Mouse (Mus musculus) liver, embryonic 16.5 days (tissue): ENCODE results near the gene 6030408B16Rik. TPM values are rescaled to one million over a fixed set of nuclear protein-coding genes. Genes with fewer than 3 reads are reported as not detected.

Experiments
- ATAC-seq: fragments of 200-750 bp; cut with Nextera tagmentation; 2 replicates; pipeline ENCODE4 v1.8.0; 2017; ENCODE audit warnings: low read depth, mild to moderate bottlenecking, moderate number of reproducible peaks, moderate library complexity
- H3K27ac ChIP-seq: fragments of 300-500 bp; sonication (generic); 2 replicates; pipeline ENCODE4 v1.5.1; 2014; ENCODE audit warnings: mild to moderate bottlenecking, low read length
- H3K27me3 ChIP-seq: fragments of 300-500 bp; sonication (generic); 2 replicates; pipeline ENCODE4 v1.6.1; 2014; ENCODE audit warnings: low read depth, low read length, mixed read lengths; ENCODE audit not compliant: control insufficient read depth, insufficient read depth
- H3K36me3 ChIP-seq: fragments of 300-500 bp; sonication (generic); 2 replicates; pipeline ENCODE4 v1.6.1; 2014; ENCODE audit warnings: mild to moderate bottlenecking; ENCODE audit not compliant: control insufficient read depth, insufficient read depth
- H3K4me1 ChIP-seq: fragments of 300-500 bp; sonication (generic); 2 replicates; pipeline ENCODE4 v1.6.1; 2014; ENCODE audit warnings: low read depth, low read length, mixed read lengths; ENCODE audit not compliant: control insufficient read depth
- H3K4me2 ChIP-seq: fragments of 300-500 bp; sonication (generic); 2 replicates; pipeline ENCODE4 v1.6.1; 2014; ENCODE audit warnings: low read depth, low read length, mixed read lengths
- H3K4me3 ChIP-seq: fragments of 300-500 bp; sonication (generic); 2 replicates; pipeline ENCODE4 v1.5.1; 2014; ENCODE audit warnings: low read depth, mild to moderate bottlenecking, low read length
- H3K9ac ChIP-seq: fragments of 300-500 bp; sonication (generic); 2 replicates; pipeline ENCODE4 v1.6.1; 2014; ENCODE audit warnings: low read depth, low read length
- H3K9me3 ChIP-seq: fragments of 300-500 bp; sonication (generic); replicated peaks from 2 replicates; pipeline ENCODE4 v1.6.1; 2016; ENCODE audit warnings: low read length; ENCODE audit not compliant: control insufficient read depth
- WGBS: fragments of 180-500 bp; shearing (Covaris S2); extraction: QIAGEN DNeasy Blood & Tissue Kit; methylation state at CpG from one replicate; pipeline ENCODE4 v1.1.7; 2014; ENCODE audit not compliant: insufficient replicate concordance; 5-methylcytosine and 5-hydroxymethylcytosine counted together
- polyA plus RNA-seq: library from polyadenylated mRNA; unstranded; fragments of >200 nt; fragmentation: Nextera tagmentation; extraction: Ambion mirVana; gene quantifications from 2 replicates; pipeline ENCODE4 v1.2.1, GENCODE M21; 2015

Gene 6030408B16Rik
- polyA plus RNA-seq, 1 experiment from 2014 or later: 0.81 TPM

DNA sequence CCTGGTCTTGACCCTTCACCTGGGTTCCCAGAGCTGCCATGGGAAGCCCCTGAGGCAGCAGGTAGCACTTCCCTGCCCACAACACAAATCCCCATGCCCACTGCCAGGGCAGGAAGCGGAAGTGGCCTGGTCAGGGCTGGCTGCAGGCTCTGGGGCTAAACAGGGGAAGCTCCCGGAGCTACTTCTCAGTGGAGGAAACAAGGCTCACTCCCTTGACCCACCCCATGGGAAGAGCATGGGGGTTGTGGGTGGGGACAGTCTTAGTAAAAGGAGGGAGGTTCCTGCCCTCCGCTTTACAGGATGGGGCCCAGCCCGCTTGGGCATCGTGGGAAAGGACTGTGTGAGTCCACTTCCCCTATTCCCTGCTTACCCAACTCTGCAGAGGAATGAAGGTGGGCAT is 30.5 kb upstream of the 6030408B16Rik start:
- Histone ChIP-seq H3K4me3 (no peak overlapping the region), H3K9ac (no peak overlapping the region), H3K27ac (no peak overlapping the region), H3K4me1 (peaks cover 6% of the 10 kb centered on the region), H3K9me3 (no peaks in the 10 kb centered on the region), H3K36me3 (no peaks in the 10 kb centered on the region), H3K4me2 (no peak overlapping the region), H3K27me3 (peaks cover 16% of the 10 kb centered on the region)
- WGBS: 21% methylated on average over 5 of the region's 5 CpGs
- ATAC-seq: peak; percentile 22; the same call in 1 of the 2 replicates

- no peaks in the 10 kb centered on the region for H3K36me3 ChIP-seq
- peak overlapping the region; percentile 61 for H3K4me2 ChIP-seq
- peaks cover 5% of the 10 kb centered on the region for H3K4me1 ChIP-seq
- peak overlapping the region; percentile 57 for H3K4me3 ChIP-seq
- H3K27me3 ChIP-seq: peaks cover 23% of the 10 kb centered on the region
- 1% methylated on average over 56 of the region's 57 CpGs for WGBS
- no peaks in the 10 kb centered on the region for H3K9me3 ChIP-seq
- H3K27ac ChIP-seq: peak overlapping the region; percentile 29; the same call in 1 of the 2 replicates
- ATAC-seq: peak; percentile 71
- H3K9ac ChIP-seq: peak overlapping the region; percentile 45
These were observed 26.7 kb upstream of the 6030408B16Rik start for GRCm38 (mm10) chr15:101266132-101266963.

GRCm38 (mm10) chr15:101267053-101268032 is 25.7 kb upstream of the 6030408B16Rik start:
- peak overlapping the region; percentile 61 for H3K4me2 ChIP-seq
- peaks cover 5% of the 10 kb centered on the region for H3K4me1 ChIP-seq
- no peak overlapping the region; the same call in 1 of the 2 replicates for H3K9ac ChIP-seq
- WGBS: 2% methylated on average over 25 of the region's 25 CpGs
- H3K27me3 ChIP-seq: peaks cover 23% of the 10 kb centered on the region
- H3K36me3 ChIP-seq: no peaks in the 10 kb centered on the region
- peak overlapping the region; percentile 57 for H3K4me3 ChIP-seq
- no peak for ATAC-seq
- H3K27ac ChIP-seq: no peak overlapping the region
- no peaks in the 10 kb centered on the region for H3K9me3 ChIP-seq

DNA sequence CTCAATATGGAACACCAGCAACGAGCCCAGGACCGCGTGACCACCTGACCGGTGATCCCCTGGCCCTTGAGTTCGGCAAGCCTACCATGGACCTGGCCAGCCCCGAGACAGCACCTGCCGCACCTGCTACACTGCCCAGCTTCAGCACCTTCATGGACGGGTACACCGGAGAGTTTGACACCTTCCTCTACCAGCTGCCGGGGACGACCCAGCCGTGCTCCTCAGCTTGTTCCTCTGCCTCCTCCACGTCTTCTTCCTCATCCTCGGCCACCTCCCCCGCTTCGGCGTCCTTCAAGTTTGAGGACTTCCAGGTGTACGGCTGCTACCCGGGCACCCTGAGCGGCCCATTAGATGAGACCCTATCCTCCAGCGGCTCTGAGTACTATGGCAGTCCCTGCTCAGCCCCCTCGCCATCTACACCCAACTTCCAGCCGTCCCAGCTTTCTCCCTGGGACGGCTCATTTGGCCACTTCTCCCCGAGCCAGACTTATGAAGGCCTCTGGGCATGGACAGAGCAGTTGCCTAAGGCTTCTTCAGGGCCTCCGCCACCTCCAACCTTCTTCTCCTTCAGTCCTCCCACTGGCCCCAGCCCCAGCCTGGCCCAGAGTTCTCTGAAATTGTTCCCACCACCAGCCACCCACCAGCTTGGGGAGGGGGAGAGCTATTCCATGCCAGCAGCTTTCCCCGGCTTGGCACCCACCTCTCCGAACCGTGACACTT is 22.8 kb upstream of the 6030408B16Rik start:
- peaks cover 23% of the 10 kb centered on the region for H3K27me3 ChIP-seq
- no peaks in the 10 kb centered on the region for H3K9me3 ChIP-seq
- H3K9ac ChIP-seq: no peak overlapping the region
- H3K36me3 ChIP-seq: no peaks in the 10 kb centered on the region
- peaks cover 5% of the 10 kb centered on the region for H3K4me1 ChIP-seq
- WGBS: 76% methylated on average over 29 of the region's 29 CpGs
- no peak overlapping the region for H3K4me2 ChIP-seq
- H3K4me3 ChIP-seq: no peak overlapping the region
- H3K27ac ChIP-seq: no peak overlapping the region
- no peak for ATAC-seq

GRCm38 (mm10) chr15:101271107-101271506 is 21.9 kb upstream of the 6030408B16Rik start:
- no peak overlapping the region for H3K4me3 ChIP-seq
- H3K27me3 ChIP-seq: peaks cover 21% of the 10 kb centered on the region

DNA sequence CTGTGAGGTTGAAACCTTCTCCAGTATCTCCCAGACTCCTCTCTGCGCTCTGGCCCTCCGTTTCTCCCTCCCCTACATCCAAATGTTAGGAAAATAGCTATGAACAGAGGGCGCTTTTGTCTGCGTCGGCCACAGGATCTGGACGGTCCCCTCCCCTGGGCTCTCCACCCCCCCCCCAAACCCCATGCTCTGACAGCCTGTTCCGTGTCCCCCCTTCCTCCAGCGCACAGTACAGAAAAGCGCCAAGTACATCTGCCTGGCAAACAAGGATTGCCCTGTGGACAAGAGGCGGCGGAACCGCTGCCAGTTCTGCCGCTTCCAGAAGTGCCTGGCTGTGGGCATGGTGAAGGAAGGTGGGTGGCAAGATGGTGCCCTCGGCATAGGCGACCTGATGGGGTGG is 21.5 kb upstream of the 6030408B16Rik start:
- no peak overlapping the region for H3K9ac ChIP-seq
- no peaks in the 10 kb centered on the region for H3K9me3 ChIP-seq
- H3K4me3 ChIP-seq: no peak overlapping the region
- H3K27ac ChIP-seq: no peak overlapping the region
- no peaks in the 10 kb centered on the region for H3K36me3 ChIP-seq
- peaks cover 2% of the 10 kb centered on the region for H3K4me1 ChIP-seq
- no peak for ATAC-seq
- peaks cover 17% of the 10 kb centered on the region for H3K27me3 ChIP-seq
- H3K4me2 ChIP-seq: no peak overlapping the region
- WGBS: 78% methylated on average over 15 of the region's 15 CpGs

More at GRCm38 (mm10) chr15:101271107-101271506, 21.9 kb upstream of the 6030408B16Rik start:
- peaks cover 4% of the 10 kb centered on the region for H3K4me1 ChIP-seq
- 64% methylated on average over 3 of the region's 3 CpGs for WGBS
- H3K9ac ChIP-seq: no peak overlapping the region
- H3K9me3 ChIP-seq: no peaks in the 10 kb centered on the region
- no peak overlapping the region for H3K27ac ChIP-seq
- no peak for ATAC-seq
- no peak overlapping the region for H3K4me2 ChIP-seq
- H3K36me3 ChIP-seq: no peaks in the 10 kb centered on the region

- ATAC-seq: no peak
- Histone ChIP-seq H3K4me1 (no peaks in the 10 kb centered on the region), H3K9ac (no peak overlapping the region), H3K36me3 (no peaks in the 10 kb centered on the region), H3K4me2 (no peak overlapping the region), H3K27ac (no peak overlapping the region), H3K27me3 (no peaks in the 10 kb centered on the region), H3K4me3 (no peak overlapping the region), H3K9me3 (no peaks in the 10 kb centered on the region)
- 17% methylated on average over 6 of the region's 6 CpGs for WGBS
These were observed 18.6 kb upstream of the 6030408B16Rik start for GRCm38 (mm10) chr15:101274380-101274779.

DNA sequence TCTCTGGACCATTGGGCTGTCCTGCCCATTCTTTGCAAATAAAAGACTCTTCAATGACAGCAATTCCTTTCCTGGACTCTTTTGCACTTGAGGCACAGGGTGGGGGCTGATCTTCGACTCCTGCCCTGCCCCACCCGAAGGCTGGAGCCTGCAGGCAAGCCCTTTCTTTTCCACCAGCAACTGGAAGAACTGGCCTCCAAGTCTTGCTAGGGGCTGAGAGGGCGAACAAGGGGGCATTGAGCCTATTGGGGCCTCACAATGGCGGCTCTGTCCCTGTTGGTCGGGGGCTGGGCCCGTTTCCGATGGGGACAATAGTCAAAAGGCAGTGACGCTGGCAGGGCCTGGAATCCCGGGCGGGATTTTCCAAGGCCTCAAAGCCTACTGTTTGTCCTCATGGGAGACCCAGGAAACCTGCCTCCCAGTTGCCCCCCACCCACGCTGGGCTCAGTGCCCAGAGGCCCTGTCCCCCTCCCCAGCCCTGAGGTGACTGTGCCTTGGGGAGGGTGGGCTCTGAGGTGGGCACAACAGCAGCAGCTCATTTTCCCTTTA is 15.6 kb upstream of the 6030408B16Rik start:
- H3K9me3 ChIP-seq: no peaks in the 10 kb centered on the region
- no peak overlapping the region for H3K9ac ChIP-seq
- H3K27ac ChIP-seq: no peak overlapping the region
- H3K27me3 ChIP-seq: no peaks in the 10 kb centered on the region
- H3K4me2 ChIP-seq: no peak overlapping the region
- no peaks in the 10 kb centered on the region for H3K4me1 ChIP-seq
- no peak overlapping the region for H3K4me3 ChIP-seq
- no peaks in the 10 kb centered on the region for H3K36me3 ChIP-seq
- ATAC-seq: no peak
- 64% methylated on average over 11 of the region's 11 CpGs for WGBS
